Mouse (Mus musculus) embryonic facial prominence, embryonic 15.5 days (tissue): ENCODE data around the gene Trp53i11. TPM values are rescaled to one million over a fixed set of nuclear protein-coding genes. Genes with fewer than 3 reads are reported as not detected.

ENCODE experiments used
- ATAC-seq: fragments of 200-750 bp; cut with Nextera tagmentation; 2 replicates; pipeline ENCODE4 v1.8.0; 2017; ENCODE audit warnings: low read depth, moderate TSS enrichment; ENCODE audit not compliant: insufficient number of reproducible peaks, low FRiP score, low TSS enrichment
- H3K27ac ChIP-seq: fragments of 300-500 bp; sonication (generic); replicated peaks from 2 replicates; pipeline ENCODE4 v1.5.1; 2015; ENCODE audit warnings: mild to moderate bottlenecking, inconsistent platforms
- H3K27me3 ChIP-seq: fragments of 300-500 bp; sonication (generic); 2 replicates; pipeline ENCODE4 v1.6.1; 2015; ENCODE audit warnings: inconsistent platforms
- H3K36me3 ChIP-seq: fragments of 300-500 bp; sonication (generic); 2 replicates; pipeline ENCODE4 v1.6.1; 2015; ENCODE audit warnings: mild to moderate bottlenecking, inconsistent platforms
- H3K4me1 ChIP-seq: fragments of 300-500 bp; sonication (generic); 2 replicates; pipeline ENCODE4 v1.6.1; 2015; ENCODE audit warnings: inconsistent platforms
- H3K4me2 ChIP-seq: fragments of 300-500 bp; sonication (generic); replicated peaks from 2 replicates; pipeline ENCODE4 v1.6.1; 2015; ENCODE audit warnings: mild to moderate bottlenecking, inconsistent platforms
- H3K4me3 ChIP-seq: fragments of 300-500 bp; sonication (generic); replicated peaks from 2 replicates; pipeline ENCODE4 v1.5.1; 2015; ENCODE audit warnings: mild to moderate bottlenecking, inconsistent platforms
- H3K9ac ChIP-seq: fragments of 300-500 bp; sonication (generic); 2 replicates; pipeline ENCODE4 v1.6.1; 2015; ENCODE audit warnings: inconsistent platforms
- H3K9me3 ChIP-seq: fragments of 300-500 bp; sonication (generic); replicated peaks from 2 replicates; pipeline ENCODE4 v1.6.1; 2016; ENCODE audit warnings: inconsistent platforms
- WGBS: fragments of 180-500 bp; shearing (Covaris S2); methylation state at CpG from one replicate; pipeline ENCODE4 v1.1.7; 2015; 5-methylcytosine and 5-hydroxymethylcytosine counted together
- polyA plus RNA-seq: library from polyadenylated mRNA; unstranded; fragments of >200 nt; fragmentation: Nextera tagmentation; extraction: Ambion mirVana; gene quantifications from 2 replicates; pipeline ENCODE4 v1.2.1, GENCODE M21; 2015

Trp53i11 gene
- polyA plus RNA-seq, 1 experiment from 2014 or later, result 46.4 TPM

DNA sequence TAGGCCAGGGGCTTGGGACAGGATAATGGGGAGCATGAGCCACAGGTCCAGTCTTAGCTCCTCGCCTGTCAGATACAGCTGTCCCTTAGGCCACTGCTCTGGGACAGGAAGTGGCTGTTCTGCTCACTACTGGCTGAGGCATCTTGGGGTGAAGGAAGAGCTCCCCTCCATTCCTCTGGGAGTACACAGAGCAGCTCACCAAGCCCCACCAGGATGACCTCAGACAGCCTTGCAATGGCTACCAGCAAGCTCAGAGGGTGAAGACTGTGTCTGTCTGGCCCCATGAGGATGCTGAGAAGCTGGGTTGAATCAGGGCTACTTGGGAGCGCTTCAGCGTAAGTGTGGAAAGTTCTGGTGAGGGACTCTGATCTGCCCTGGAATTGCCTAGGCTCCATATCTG, 14.6 kb downstream of the Trp53i11 start:
- H3K4me1 ChIP-seq, result peaks cover 31% of the 10 kb centered on the region
- H3K27me3 ChIP-seq, result no peaks in the 10 kb centered on the region
- 0 out of 2 replicates have a peak, but pooled peaks cover 4% of the 10 kb centered on the region for H3K36me3 ChIP-seq
- no peak overlapping the region for H3K9ac ChIP-seq
- no peak overlapping the region for H3K27ac ChIP-seq
- no peaks in the 10 kb centered on the region for H3K9me3 ChIP-seq
- 89% methylated on average over 3 of the region's 3 CpGs for WGBS
- H3K4me2 ChIP-seq, result no peak overlapping the region
- no peak for ATAC-seq
- H3K4me3 ChIP-seq, result no peak overlapping the region

GRCm38 (mm10) chr2:93202782-93203181, 15.4 kb downstream of the Trp53i11 start:
- peaks cover 31% of the 10 kb centered on the region for H3K4me1 ChIP-seq
- H3K4me3 ChIP-seq, result no peak overlapping the region
- no peak overlapping the region for H3K27ac ChIP-seq
- H3K4me2 ChIP-seq, result no peak overlapping the region
- no peaks in the 10 kb centered on the region for H3K27me3 ChIP-seq
- WGBS, result 24% methylated on average over 1 of the region's 1 CpGs
- 0 out of 2 replicates have a peak, but pooled peaks cover 4% of the 10 kb centered on the region for H3K36me3 ChIP-seq
- no peak overlapping the region for H3K9ac ChIP-seq
- no peaks in the 10 kb centered on the region for H3K9me3 ChIP-seq
- ATAC-seq, result no peak

DNA sequence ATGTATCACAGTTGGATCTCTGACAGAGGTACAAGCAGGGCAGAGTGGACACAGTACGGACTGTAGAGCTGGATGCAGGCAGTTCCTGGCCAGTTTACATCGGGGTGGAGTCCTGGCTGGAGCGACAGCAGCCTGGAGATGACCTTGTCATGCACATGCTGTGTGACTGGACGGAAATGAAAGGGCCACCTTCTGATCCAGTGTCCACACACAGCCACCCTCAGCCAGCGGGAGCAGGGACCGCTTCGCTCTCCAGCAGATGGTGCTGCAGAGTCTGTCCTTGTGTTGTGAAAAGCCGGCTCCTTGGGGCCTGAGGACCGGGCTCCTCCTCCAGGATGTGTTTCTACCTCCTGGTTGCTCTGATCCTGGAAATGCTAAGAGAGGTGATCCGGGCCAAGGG, 16.3 kb downstream of the Trp53i11 start:
- no peaks in the 10 kb centered on the region for H3K9me3 ChIP-seq
- 20% methylated on average over 10 of the region's 10 CpGs for WGBS
- no peaks in the 10 kb centered on the region for H3K27me3 ChIP-seq
- no peak overlapping the region for H3K4me2 ChIP-seq
- ATAC-seq, result no peak
- peaks cover 31% of the 10 kb centered on the region for H3K4me1 ChIP-seq
- H3K36me3 ChIP-seq, result 0 out of 2 replicates have a peak, but pooled peaks cover 4% of the 10 kb centered on the region
- H3K4me3 ChIP-seq, result no peak overlapping the region
- H3K9ac ChIP-seq, result no peak overlapping the region
- no peak overlapping the region for H3K27ac ChIP-seq

- WGBS, result 86% methylated on average over 6 of the region's 6 CpGs
- H3K4me3 ChIP-seq, result no peak overlapping the region
- H3K36me3 ChIP-seq, result 0 out of 2 replicates have a peak, but pooled peaks cover 5% of the 10 kb centered on the region
- H3K4me2 ChIP-seq, result no peak overlapping the region
- no peak for ATAC-seq
- no peak overlapping the region for H3K9ac ChIP-seq
- H3K9me3 ChIP-seq, result no peaks in the 10 kb centered on the region
- H3K27ac ChIP-seq, result no peak overlapping the region
- H3K27me3 ChIP-seq, result no peaks in the 10 kb centered on the region
- H3K4me1 ChIP-seq, result peaks cover 24% of the 10 kb centered on the region
Measured at GRCm38 (mm10) chr2:93204571-93204970, 17.2 kb downstream of the Trp53i11 start.

DNA sequence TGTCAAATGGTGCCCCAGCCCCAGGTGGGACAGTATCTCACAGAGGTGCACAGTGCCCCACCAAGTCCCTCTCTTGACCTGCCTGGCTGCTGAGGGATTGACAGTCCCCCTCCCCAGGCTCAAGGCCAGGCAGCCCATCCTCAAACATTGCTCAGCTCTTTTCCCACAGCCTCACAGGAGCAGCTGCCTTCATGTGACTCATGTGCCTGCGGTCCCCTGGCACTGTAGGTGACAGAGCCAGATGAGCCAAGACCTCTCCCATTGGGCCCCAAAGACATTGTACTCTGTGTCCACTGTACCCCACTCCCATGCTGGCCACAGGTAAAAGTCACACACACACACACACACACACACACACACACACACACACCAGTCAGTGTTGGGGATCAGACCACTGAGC, 18.8 kb downstream of the Trp53i11 start:
- Histone ChIP-seq H3K27ac (no peak overlapping the region), H3K27me3 (no peaks in the 10 kb centered on the region), H3K4me3 (no peak overlapping the region), H3K9me3 (no peaks in the 10 kb centered on the region), H3K9ac (no peak overlapping the region), H3K36me3 (0 out of 2 replicates have a peak, but pooled peaks cover 14% of the 10 kb centered on the region), H3K4me2 (no peak overlapping the region), H3K4me1 (peaks cover 9% of the 10 kb centered on the region; the same call in 1 of the 2 replicates)
- 90% methylated on average over 1 of the region's 1 CpGs for WGBS
- no peak for ATAC-seq

GRCm38 (mm10) chr2:93212386-93212785, 25.0 kb downstream of the Trp53i11 start:
- WGBS, result 81% methylated on average over 2 of the region's 2 CpGs
- Histone ChIP-seq H3K9ac (no peak overlapping the region), H3K4me2 (no peak overlapping the region), H3K36me3 (0 out of 2 replicates have a peak, but pooled peaks cover 11% of the 10 kb centered on the region), H3K27me3 (no peaks in the 10 kb centered on the region), H3K27ac (no peak overlapping the region), H3K4me1 (peaks cover 4% of the 10 kb centered on the region), H3K4me3 (no peak overlapping the region), H3K9me3 (no peaks in the 10 kb centered on the region)
- no peak for ATAC-seq

GRCm38 (mm10) chr2:93212865-93213264, 25.5 kb downstream of the Trp53i11 start:
- no peak overlapping the region for H3K4me3 ChIP-seq
- no peaks in the 10 kb centered on the region; the same call in 1 of the 2 replicates for H3K27me3 ChIP-seq
- no peak overlapping the region for H3K9ac ChIP-seq
- no peak for ATAC-seq
- 0 out of 2 replicates have a peak, but pooled peaks cover 11% of the 10 kb centered on the region for H3K36me3 ChIP-seq
- no peaks in the 10 kb centered on the region for H3K9me3 ChIP-seq
- WGBS, result 92% methylated on average over 2 of the region's 2 CpGs
- no peak overlapping the region for H3K4me2 ChIP-seq
- H3K27ac ChIP-seq, result no peak overlapping the region
- H3K4me1 ChIP-seq, result peaks cover 8% of the 10 kb centered on the region

GRCm38 (mm10) chr2:93214192-93214591, 26.8 kb downstream of the Trp53i11 start:
- H3K4me3 ChIP-seq, result no peak overlapping the region
- no peak overlapping the region for H3K27ac ChIP-seq
- no peak for ATAC-seq
- H3K4me1 ChIP-seq, result peaks cover 17% of the 10 kb centered on the region
- 0 out of 2 replicates have a peak, but pooled peaks cover 11% of the 10 kb centered on the region for H3K36me3 ChIP-seq
- 62% methylated on average over 1 of the region's 1 CpGs for WGBS
- no peaks in the 10 kb centered on the region; the same call in 1 of the 2 replicates for H3K27me3 ChIP-seq
- no peaks in the 10 kb centered on the region for H3K9me3 ChIP-seq
- no peak overlapping the region for H3K4me2 ChIP-seq
- no peak overlapping the region for H3K9ac ChIP-seq

DNA sequence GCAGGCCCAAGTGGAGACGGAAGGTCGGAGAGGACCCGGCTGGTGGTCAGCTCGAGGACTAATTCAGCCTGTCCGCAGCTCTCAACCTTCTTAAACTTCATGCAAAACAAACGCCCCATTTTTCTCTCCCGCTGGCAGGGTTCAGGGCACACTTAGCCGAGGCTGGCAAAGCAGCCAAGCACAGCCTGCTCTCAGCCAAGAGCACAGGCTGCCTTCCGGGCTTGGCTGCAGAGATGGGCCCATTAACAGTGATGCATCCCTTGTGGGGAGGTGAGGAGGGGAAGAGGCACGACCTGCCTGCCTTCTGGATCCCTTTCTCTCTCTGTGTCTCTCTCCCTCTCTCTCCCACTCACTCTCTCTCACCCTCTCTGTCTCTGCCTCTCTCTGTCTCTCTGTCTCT, 28.4 kb downstream of the Trp53i11 start:
- WGBS, result 73% methylated on average over 10 of the region's 10 CpGs
- H3K4me2 ChIP-seq, result no peak overlapping the region
- H3K9ac ChIP-seq, result no peak overlapping the region

DNA sequence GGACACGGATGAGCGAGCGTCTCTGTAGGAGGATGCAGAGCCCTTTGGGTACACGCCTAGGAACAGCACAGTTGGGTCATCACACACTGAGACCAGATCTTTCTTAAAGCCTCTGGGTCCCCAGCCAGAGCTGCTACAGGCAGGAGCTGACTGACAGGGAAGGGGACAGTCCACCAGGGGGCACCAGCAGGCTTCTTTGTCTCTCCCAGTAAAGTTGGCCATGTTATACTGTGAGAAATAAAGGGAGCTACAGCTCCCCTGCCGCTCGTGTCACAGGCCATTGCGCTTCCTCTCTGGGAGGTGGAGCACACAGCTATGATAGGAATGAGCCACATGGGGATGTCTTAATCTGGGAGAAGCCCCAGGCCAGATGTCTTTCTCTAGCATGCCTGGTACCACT, 29.7 kb downstream of the Trp53i11 start:
- H3K4me1 ChIP-seq, result peaks cover 17% of the 10 kb centered on the region
- no peak overlapping the region for H3K9ac ChIP-seq
- no peaks in the 10 kb centered on the region for H3K9me3 ChIP-seq
- H3K27ac ChIP-seq, result no peak overlapping the region
- H3K4me2 ChIP-seq, result no peak overlapping the region
- no peak overlapping the region for H3K4me3 ChIP-seq
- no peaks in the 10 kb centered on the region for H3K36me3 ChIP-seq
- H3K27me3 ChIP-seq, result no peaks in the 10 kb centered on the region; the same call in 1 of the 2 replicates
- peak; percentile 61 for ATAC-seq
- 10% methylated on average over 7 of the region's 7 CpGs for WGBS

More for the DNA sequence above, 28.4 kb downstream of the Trp53i11 start:
- peaks cover 17% of the 10 kb centered on the region for H3K4me1 ChIP-seq
- H3K36me3 ChIP-seq, result no peaks in the 10 kb centered on the region
- no peak overlapping the region for H3K27ac ChIP-seq
- no peaks in the 10 kb centered on the region for H3K9me3 ChIP-seq
- no peak overlapping the region for H3K4me3 ChIP-seq
- ATAC-seq, result no peak
- H3K27me3 ChIP-seq, result no peaks in the 10 kb centered on the region; the same call in 1 of the 2 replicates

- ATAC-seq, result no peak
- Histone ChIP-seq H3K4me3 (no peak overlapping the region), H3K4me1 (peaks cover 17% of the 10 kb centered on the region), H3K27ac (0 out of 2 replicates have a peak overlapping the region, but pooled peaks have one; percentile 44), H3K9me3 (no peaks in the 10 kb centered on the region), H3K4me2 (no peak overlapping the region), H3K27me3 (no peaks in the 10 kb centered on the region; the same call in 1 of the 2 replicates), H3K9ac (no peak overlapping the region), H3K36me3 (no peaks in the 10 kb centered on the region)
- WGBS, result 58% methylated on average over 7 of the region's 7 CpGs
Measured at GRCm38 (mm10) chr2:93218353-93218990, 31.1 kb downstream of the Trp53i11 start.

GRCm38 (mm10) chr2:93219576-93219975, 32.2 kb downstream of the Trp53i11 start:
- no peak overlapping the region for H3K4me3 ChIP-seq
- 95% methylated on average over 3 of the region's 3 CpGs for WGBS

More at GRCm38 (mm10) chr2:93219576-93219975, 32.2 kb downstream of the Trp53i11 start:
- no peaks in the 10 kb centered on the region for H3K36me3 ChIP-seq
- peaks cover 17% of the 10 kb centered on the region for H3K4me1 ChIP-seq
- no peaks in the 10 kb centered on the region; the same call in 1 of the 2 replicates for H3K27me3 ChIP-seq
- no peak overlapping the region for H3K9ac ChIP-seq
- ATAC-seq, result no peak
- H3K9me3 ChIP-seq, result no peaks in the 10 kb centered on the region
- no peak overlapping the region for H3K4me2 ChIP-seq
- H3K27ac ChIP-seq, result no peak overlapping the region
